Mouse (Mus musculus) olfactory bulb, adult 2 months (tissue): ENCODE data around the gene Vmn1r55. TPM values are rescaled to one million over a fixed set of nuclear protein-coding genes. Genes with fewer than 3 reads are reported as not detected.
"Not testable (repeated sequence)": the region's sequence is repeated elsewhere in the genome, so short reads cannot be mapped to it uniquely, and the experiment has no call there.

ENCODE experiments used
- H3K27ac ChIP-seq: fragments of 200-500 bp; 2 replicates; pipeline ENCODE4 v1.5.1; 2012; ENCODE audit warnings: low read depth, low read length; ENCODE audit not compliant: insufficient read depth
- H3K4me1 ChIP-seq: fragments of 200-500 bp; 2 replicates; pipeline ENCODE4 v1.6.1; 2012; ENCODE audit warnings: low read length; ENCODE audit not compliant: control insufficient read depth, insufficient read depth
- H3K4me3 ChIP-seq: fragments of 200-500 bp; 2 replicates; pipeline ENCODE4 v1.5.1; 2012; ENCODE audit warnings: mild to moderate bottlenecking, low read depth, low read length, moderate library complexity; ENCODE audit not compliant: insufficient read depth
- CTCF ChIP-seq: fragments of 200-500 bp; IDR thresholded peaks from 2 replicates; pipeline ENCODE4 v1.5.1; 2012; ENCODE audit warnings: low read depth, mild to moderate bottlenecking, low read length, moderate library complexity; ENCODE audit not compliant: insufficient read depth
- POLR2A ChIP-seq: fragments of 200-500 bp; IDR thresholded peaks from 2 replicates; pipeline ENCODE4 v1.6.1; 2012; ENCODE audit warnings: mild to moderate bottlenecking, low read depth, low read length, moderate library complexity; ENCODE audit not compliant: insufficient read depth
- WGBS: fragments of 180-500 bp; shearing (Covaris S2); methylation state at CpG from one replicate; pipeline ENCODE4 v1.1.7; 2018; 5-methylcytosine and 5-hydroxymethylcytosine counted together
- polyA plus RNA-seq: library from polyadenylated mRNA; stranded (reverse); fragments of >200 nt; gene quantifications from 2 replicates; pipeline ENCODE4 v1.2.4, GENCODE M21; 2012; ENCODE audit warnings: low replicate concordance; ENCODE audit not compliant: missing spikeins, insufficient read depth, insufficient read length

The Vmn1r55 gene
- not detected in 2 replicates for polyA plus RNA-seq

GRCm38 (mm10) chr7:5149570-5149969 is at the start of gene Vmn1r55:
Vmn1r55 (minus strand) TSS chr7:5149670.
- H3K27ac ChIP-seq, H3K4me3 ChIP-seq, H3K4me1 ChIP-seq: not testable (repeated sequence)

DNA sequence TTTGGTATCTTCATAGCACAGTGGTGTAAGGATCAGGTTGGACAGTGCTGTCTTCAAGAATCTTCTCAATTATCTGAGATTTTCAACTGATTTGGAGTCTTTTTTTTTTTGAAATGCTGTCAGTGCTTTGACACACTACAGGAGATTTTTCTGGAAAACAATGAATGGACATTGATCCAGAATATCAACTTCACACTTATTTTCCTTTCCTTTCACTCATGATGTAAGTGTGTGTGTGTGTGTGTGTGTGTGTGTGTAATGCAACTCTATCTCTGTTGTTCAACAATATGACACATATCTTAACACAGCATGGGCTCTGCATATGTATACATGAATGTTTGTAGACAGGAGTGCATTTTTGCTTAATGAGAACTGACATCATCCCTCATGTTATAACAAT is 47.2 kb upstream of the Vmn1r55 start, which contains the start of gene Vmn1r56:
Gene Vmn1r56 (minus strand): TSS at position 101 of the 400 bp plus-strand sequence.
- H3K4me1 ChIP-seq, H3K27ac ChIP-seq, H3K4me3 ChIP-seq: not testable (repeated sequence)

DNA sequence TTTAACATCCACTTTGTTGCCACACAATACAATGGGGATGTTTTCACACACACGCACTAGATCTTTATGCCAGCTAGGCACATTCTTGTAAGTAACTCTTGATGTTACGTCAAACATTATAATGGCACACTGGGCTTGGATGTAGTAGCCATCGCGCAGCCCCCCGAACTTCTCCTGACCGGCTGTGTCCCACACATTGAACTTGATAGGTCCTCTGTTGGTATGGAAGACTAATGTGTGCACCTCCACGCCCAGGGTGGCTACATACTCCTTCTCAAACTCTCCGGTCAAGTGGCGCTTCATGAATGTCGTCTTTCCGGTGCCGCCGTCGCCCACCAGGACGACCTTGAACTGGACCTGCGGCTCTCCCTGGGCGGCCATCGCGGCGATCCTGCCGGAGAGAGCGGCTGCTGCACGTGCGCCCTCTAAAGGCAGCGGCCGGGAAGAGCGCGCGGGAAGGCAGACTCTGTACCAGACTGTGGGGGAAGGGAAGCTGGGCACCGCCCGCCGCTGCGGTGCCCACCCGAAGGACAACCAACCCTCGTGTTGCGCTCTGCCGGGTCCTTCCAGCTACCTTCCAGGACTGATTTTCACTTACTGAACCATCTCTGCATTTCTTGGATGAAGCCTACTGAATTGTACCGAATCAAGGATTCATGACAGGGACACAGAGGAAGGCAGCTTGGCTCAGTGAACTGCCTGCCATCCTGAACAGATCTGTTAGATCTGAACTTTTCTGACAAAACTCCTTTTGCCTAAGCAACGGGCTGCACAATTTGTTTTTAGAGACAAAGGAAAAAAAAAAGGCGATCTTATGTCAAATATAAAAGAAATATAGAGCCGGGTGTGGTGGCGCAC is 23.7 kb downstream of the Vmn1r55 start, which contains the start of gene Rasl2-9:
Gene Rasl2-9 (minus strand): TSS at position 402 of the 858 bp plus-strand sequence.
- Histone ChIP-seq H3K4me3 (peak within 1 kb of the TSS; percentile 49), H3K4me1 (peaks cover 5% of the 10 kb centered on the region; the same call in 1 of the 2 replicates), H3K27ac (no peak within 1 kb of the TSS)
- TF ChIP-seq CTCF, result peak; percentile 67
- no peak for TF ChIP-seq POLR2A
- 20% methylated on average over 42 of the region's 42 CpGs for WGBS

DNA sequence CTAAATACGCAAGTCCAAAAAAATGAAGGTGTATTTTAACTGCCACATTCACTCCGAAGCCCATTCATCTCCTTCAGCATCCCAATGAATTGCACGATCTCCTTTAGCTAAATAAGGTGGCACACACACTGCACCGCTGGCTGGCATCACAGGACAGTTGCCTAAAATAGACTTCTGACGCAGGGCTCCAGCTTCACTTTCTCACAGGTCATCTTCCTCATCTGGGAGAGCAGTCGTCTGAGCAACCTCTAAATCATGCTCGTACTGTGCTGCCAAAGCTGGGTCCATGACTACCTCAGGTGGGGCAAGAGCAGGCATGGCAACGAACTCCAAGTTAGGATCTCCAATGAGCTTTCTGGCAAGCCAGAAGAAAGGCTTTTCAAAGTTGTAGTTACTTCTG is 24.4 kb downstream of the Vmn1r55 start:
- Histone ChIP-seq H3K27ac (no peak overlapping the region), H3K4me3 (no peak overlapping the region), H3K4me1 (peaks cover 5% of the 10 kb centered on the region; the same call in 1 of the 2 replicates)
- 89% methylated on average over 8 of the region's 8 CpGs for WGBS
- no peak for TF ChIP-seq POLR2A
- no peak for TF ChIP-seq CTCF

DNA sequence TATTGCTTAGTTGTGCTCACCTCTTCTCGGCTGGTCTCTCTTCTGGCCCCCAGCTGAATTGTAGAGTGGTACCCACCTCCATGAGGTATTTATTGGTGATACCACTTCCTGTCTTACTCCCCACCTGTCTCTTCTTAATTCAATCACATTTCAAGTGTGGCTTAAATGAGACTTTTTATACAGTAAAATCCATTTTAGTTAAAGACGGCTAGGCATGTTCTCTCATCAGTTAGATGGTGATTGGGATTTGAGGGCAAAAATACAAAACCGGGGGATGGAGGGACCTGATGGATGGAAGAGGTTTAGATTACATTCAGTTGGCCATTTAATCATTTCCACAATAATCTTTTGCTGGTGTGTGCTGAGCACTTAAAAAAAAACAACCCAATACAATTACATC is 32.6 kb downstream of the Vmn1r55 start, which contains the start of gene Rfpl4:
Gene Rfpl4 (minus strand): TSS at position 101 of the 400 bp plus-strand sequence.
- TF ChIP-seq POLR2A (no peak), CTCF (no peak)

GRCm38 (mm10) chr7:5112701-5113100 is 36.8 kb downstream of the Vmn1r55 start:
- no peaks in the 10 kb centered on the region for H3K4me1 ChIP-seq
- no peak overlapping the region for H3K4me3 ChIP-seq
- WGBS, result 24% methylated on average over 3 of the region's 3 CpGs
- TF ChIP-seq POLR2A (no peak), CTCF (no peak)
- no peak overlapping the region for H3K27ac ChIP-seq

More for the DNA sequence above, 32.6 kb downstream of the Vmn1r55 start, which contains the start of gene Rfpl4:
- Histone ChIP-seq H3K4me1 (no peaks in the 10 kb centered on the region), H3K4me3 (no peak within 1 kb of the TSS), H3K27ac (no peak within 1 kb of the TSS)
- 92% methylated on average over 3 of the region's 3 CpGs for WGBS

GRCm38 (mm10) chr7:5109301-5109700 is 40.2 kb downstream of the Vmn1r55 start:
- no peaks in the 10 kb centered on the region for H3K4me1 ChIP-seq
- WGBS, result 86% methylated on average over 8 of the region's 8 CpGs
- H3K4me3 ChIP-seq, result no peak overlapping the region
- no peak for TF ChIP-seq POLR2A
- no peak for TF ChIP-seq CTCF
- H3K27ac ChIP-seq, result no peak overlapping the region

DNA sequence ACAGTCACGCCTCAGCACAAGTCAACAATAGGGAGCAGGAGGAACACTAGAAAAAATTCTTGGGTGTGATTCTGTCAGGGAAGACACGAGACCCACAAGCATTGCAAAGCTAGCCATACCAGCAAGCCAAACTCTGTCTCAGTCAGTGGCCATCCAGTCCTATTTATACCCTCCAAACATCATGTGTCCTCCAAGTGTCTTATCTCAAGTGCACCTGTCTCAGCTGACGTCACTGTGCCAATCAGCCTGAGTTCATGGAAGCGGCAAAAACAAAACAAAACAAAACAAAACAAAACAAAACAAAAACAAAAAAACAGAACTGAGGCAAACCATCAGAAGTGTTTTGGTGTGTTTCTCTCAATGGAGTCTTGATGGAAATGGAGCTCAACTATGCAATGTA is 41.2 kb downstream of the Vmn1r55 start:
- 83% methylated on average over 4 of the region's 4 CpGs for WGBS
- no peak for TF ChIP-seq POLR2A
- TF ChIP-seq CTCF, result no peak

GRCm38 (mm10) chr7:5102564-5102963 is 46.9 kb downstream of the Vmn1r55 start:
- 81% methylated on average over 2 of the region's 2 CpGs for WGBS
- Histone ChIP-seq H3K4me1 (no peaks in the 10 kb centered on the region), H3K27ac (no peak overlapping the region), H3K4me3 (no peak overlapping the region)
- TF ChIP-seq CTCF (no peak), POLR2A (no peak)

More for the DNA sequence above, 41.2 kb downstream of the Vmn1r55 start:
- H3K4me1 ChIP-seq, result no peaks in the 10 kb centered on the region
- H3K4me3 ChIP-seq, result no peak overlapping the region
- no peak overlapping the region for H3K27ac ChIP-seq
